ENCODE assay signal across 24 mouse cellular contexts in the genomic region with DNA sequence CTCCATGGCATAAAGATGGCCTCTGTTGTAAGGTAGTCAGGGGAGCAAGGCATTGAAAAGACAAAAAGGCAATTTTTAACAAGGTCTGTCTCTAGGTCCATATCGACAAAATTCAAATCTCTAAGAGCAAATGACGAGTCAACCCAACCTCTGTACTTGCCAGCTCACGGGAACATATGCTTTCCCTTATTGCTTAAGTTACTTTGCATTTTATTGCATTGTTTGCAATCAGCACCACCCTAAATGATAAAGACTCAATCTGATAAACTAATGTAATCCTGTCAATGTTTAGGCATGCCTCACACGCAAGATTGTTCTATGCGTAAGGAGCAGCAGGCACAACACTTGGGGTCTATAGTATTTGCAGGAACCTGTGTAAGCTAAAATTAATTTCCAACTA.
"Had no signal": no experiment of that assay in that cellular context is flagged by ENCODE, and none has a peak within 500 bp of the region (broad histone marks: within the 10 kb centered on the region; RNA-seq: fewer than 3 reads in every experiment).

No protein-coding gene starts in this region.

- H3K9me3 ChIP-seq: heart, embryonic 10.5 days; heart, embryonic 15.5 days; hindbrain, embryonic 13.5 days; hindbrain, embryonic 15.5 days; limb, embryonic 10.5 days; liver, embryonic 13.5 days; liver, embryonic 15.5 days had no signal

- H3K4me3 ChIP-seq: heart, embryonic 10.5 days; heart, embryonic 13.5 days; heart, embryonic 15.5 days; hindbrain, embryonic 13.5 days; hindbrain, embryonic 15.5 days; layer of hippocampus, adult 2 months; left cerebral cortex, adult 2 months; limb, embryonic 10.5 days; limb, embryonic 12.5 days; liver, embryonic 13.5 days; liver, embryonic 15.5 days had no signal

- H3K36me3 ChIP-seq: heart, embryonic 10.5 days; heart, embryonic 13.5 days; heart, embryonic 15.5 days; hindbrain, embryonic 13.5 days; hindbrain, embryonic 15.5 days; limb, embryonic 10.5 days; limb, embryonic 12.5 days; liver, embryonic 13.5 days; liver, embryonic 15.5 days had no signal

- H3K4me2 ChIP-seq: heart, embryonic 13.5 days; heart, embryonic 15.5 days; hindbrain, embryonic 13.5 days; hindbrain, embryonic 15.5 days; limb, embryonic 12.5 days; liver, embryonic 11.5 days; liver, embryonic 13.5 days; liver, embryonic 15.5 days had no signal

- H3K9ac ChIP-seq: heart, embryonic 13.5 days; heart, embryonic 15.5 days; hindbrain, embryonic 13.5 days; hindbrain, embryonic 15.5 days; limb, embryonic 12.5 days; liver, embryonic 13.5 days; liver, embryonic 15.5 days had no signal

- H3K4me1 ChIP-seq: heart, embryonic 10.5 days; heart, embryonic 13.5 days; heart, embryonic 15.5 days; hindbrain, embryonic 13.5 days; hindbrain, embryonic 15.5 days; liver, embryonic 13.5 days; liver, embryonic 15.5 days had no signal

- DNase-seq: gastrocnemius, postnatal 14 days; gastrocnemius, postnatal 36 days; heart, adult 18-20 months; heart, postnatal 14 days; heart, postnatal 36 days; kidney, adult 18-20 months; kidney, adult 9 months; kidney, postnatal 10 days; kidney, postnatal 25 days; kidney, postnatal 4 days; liver; liver, embryonic 13.5 days had no signal

- H3K27me3 ChIP-seq: heart, embryonic 13.5 days; heart, embryonic 15.5 days; hindbrain, embryonic 13.5 days; hindbrain, embryonic 15.5 days; limb, embryonic 12.5 days; liver, embryonic 13.5 days; liver, embryonic 15.5 days had no signal

- ATAC-seq: hindbrain, postnatal 0 days had no signal

- H3K27ac ChIP-seq: heart, embryonic 10.5 days; heart, embryonic 13.5 days; heart, embryonic 15.5 days; hindbrain, embryonic 13.5 days; hindbrain, embryonic 15.5 days; hindbrain, postnatal 0 days; layer of hippocampus, adult 2 months; left cerebral cortex, adult 2 months; limb, embryonic 10.5 days; limb, embryonic 12.5 days; liver, embryonic 13.5 days; liver, embryonic 15.5 days had no signal
